Mouse (Mus musculus): ENCODE measurements around the gene Olfr154. TPM values are rescaled to one million over a fixed set of nuclear protein-coding genes. Genes with fewer than 3 reads are reported as not detected.
"Not testable (repeated sequence)": the region's sequence is repeated elsewhere in the genome, so short reads cannot be mapped to it uniquely, and the experiment has no call there.

Olfr154 gene
- not detected in 2 replicates for polyA plus RNA-seq (2012; rRNA removed)

DNA sequence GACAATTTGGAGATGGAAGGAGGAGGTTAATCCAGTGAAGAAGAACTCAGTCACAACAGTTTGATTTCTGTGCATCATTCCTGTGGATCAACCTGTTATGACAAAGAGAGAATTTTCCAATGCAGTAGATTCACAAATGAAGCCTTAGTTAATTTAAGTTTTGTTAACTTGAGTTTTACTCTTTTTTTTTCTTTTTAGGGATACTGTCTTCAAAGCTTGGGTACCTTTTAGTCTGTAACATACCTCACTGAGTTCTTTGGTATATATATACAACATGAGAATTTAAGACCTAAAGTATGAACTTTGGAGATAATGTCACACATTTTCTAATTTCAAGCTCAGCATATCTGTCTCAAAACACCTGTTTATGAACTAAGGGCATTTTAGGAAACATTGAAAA, at the start of gene Olfr154:
Gene Olfr154 (minus strand): TSS at position 101 of the 400 bp plus-strand sequence.
- H3K27ac ChIP-seq (ENCODE audit: insufficient read depth, low read depth, low read length); H3K4me1 ChIP-seq (ENCODE audit: control insufficient read depth, insufficient read depth, insufficient read length, low read length); H3K36me3 ChIP-seq (ENCODE audit: control insufficient read depth, insufficient read depth, low read length); H3K27me3 ChIP-seq (ENCODE audit: control insufficient read depth, insufficient read depth, low read length); H3K4me3 ChIP-seq (ENCODE audit: low read depth, low read length): not testable (repeated sequence)

DNA sequence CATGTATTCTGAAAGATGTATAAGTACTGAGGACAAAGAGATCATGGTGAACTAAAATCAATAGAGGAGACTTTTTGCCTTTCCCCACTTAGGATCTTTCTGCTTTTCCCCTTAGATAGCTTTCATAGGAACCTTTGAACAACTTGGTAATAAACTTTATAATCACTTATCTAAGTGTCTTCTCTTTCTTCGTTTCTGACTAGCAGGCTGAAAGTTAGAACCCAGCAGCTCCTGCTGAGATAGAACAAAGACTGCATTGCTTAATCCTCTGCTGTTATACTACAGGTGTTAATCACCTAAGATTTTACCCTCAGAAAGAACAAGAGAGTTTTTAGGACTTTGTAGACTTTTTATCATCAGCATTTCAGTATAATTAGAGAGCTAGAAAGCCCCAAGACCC, 46.9 kb upstream of the Olfr154 start:
- 9% methylated on average over 1 of the region's 1 CpGs for WGBS
- no peaks in the 10 kb centered on the region for H3K36me3 ChIP-seq (ENCODE audit: control insufficient read depth, insufficient read depth, low read length)
- no peaks in the 10 kb centered on the region for H3K4me1 ChIP-seq (ENCODE audit: control insufficient read depth, insufficient read depth, insufficient read length, low read length)
- H3K27ac ChIP-seq (ENCODE audit: insufficient read depth, low read depth, low read length), result no peak overlapping the region
- no peaks in the 10 kb centered on the region for H3K27me3 ChIP-seq (ENCODE audit: control insufficient read depth, insufficient read depth, low read length)
- TF ChIP-seq POLR2A (IDR thresholded peaks at IDR 0.05; ENCODE audit: low read depth, low read length), result no peak
- TF ChIP-seq CTCF (IDR thresholded peaks at IDR 0.05; ENCODE audit: extremely low read depth, insufficient read length, insufficient replicate concordance, low read depth, low read length), result no peak
- no peak overlapping the region for H3K4me3 ChIP-seq (ENCODE audit: low read depth, low read length)

DNA sequence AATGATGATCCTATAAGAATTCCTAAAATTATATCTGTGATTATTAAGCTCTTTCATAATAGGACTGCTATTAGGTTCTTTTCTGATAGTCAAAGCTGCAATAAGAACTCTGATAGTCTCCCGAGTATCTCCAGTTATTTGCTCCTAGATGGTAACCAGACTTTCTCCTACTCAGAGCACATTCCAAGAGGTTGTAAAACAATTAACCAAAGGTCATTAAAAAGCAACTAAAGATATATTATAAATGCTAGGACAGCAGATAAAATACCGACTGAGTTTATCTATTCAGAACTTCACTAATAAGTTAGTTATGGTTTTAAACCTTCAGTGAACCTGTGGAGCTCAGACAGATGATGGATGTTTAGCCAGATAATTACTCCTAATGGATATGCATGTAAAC, 46.4 kb upstream of the Olfr154 start:
- not testable (repeated sequence) for H3K27ac ChIP-seq (ENCODE audit: insufficient read depth, low read depth, low read length); H3K4me1 ChIP-seq (ENCODE audit: control insufficient read depth, insufficient read depth, insufficient read length, low read length)
- 13% methylated on average over 2 of the region's 2 CpGs for WGBS

DNA sequence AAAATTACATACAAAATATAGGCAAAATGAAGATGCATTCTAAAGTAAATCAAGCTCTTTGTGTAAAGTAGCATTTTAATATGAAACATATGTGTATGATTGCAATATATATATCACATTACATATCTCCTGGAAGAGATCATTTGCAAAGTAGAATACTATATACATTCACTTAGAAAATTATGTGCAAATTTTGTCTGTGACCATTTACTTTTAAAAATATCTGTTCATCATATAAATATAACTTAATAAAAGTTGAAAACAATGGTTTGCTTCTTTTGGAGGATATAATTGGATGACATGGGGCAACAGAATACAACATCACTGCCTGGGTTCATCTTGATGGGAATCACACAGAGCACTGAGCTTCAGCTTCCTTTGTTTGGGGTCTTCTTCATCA, 24.9 kb upstream of the Olfr154 start, which contains the start of gene Olfr1008:
Gene Olfr1008 (plus strand): TSS at position 301 of the 400 bp plus-strand sequence.
- H3K4me1 ChIP-seq (ENCODE audit: control insufficient read depth, insufficient read depth, insufficient read length, low read length), result no peaks in the 10 kb centered on the region
- no peak within 1 kb of the TSS for H3K4me3 ChIP-seq (ENCODE audit: low read depth, low read length)
- H3K36me3 ChIP-seq (ENCODE audit: control insufficient read depth, insufficient read depth, low read length), result no peaks in the 10 kb centered on the region
- no peak within 1 kb of the TSS for H3K27ac ChIP-seq (ENCODE audit: insufficient read depth, low read depth, low read length)
- no peaks in the 10 kb centered on the region for H3K27me3 ChIP-seq (ENCODE audit: control insufficient read depth, insufficient read depth, low read length)
- TF ChIP-seq CTCF (IDR thresholded peaks at IDR 0.05; ENCODE audit: extremely low read depth, insufficient read length, insufficient replicate concordance, low read depth, low read length), result no peak
- TF ChIP-seq POLR2A (IDR thresholded peaks at IDR 0.05; ENCODE audit: low read depth, low read length), result no peak

More for the DNA sequence above, 46.4 kb upstream of the Olfr154 start:
- not testable (repeated sequence) for H3K27me3 ChIP-seq (ENCODE audit: control insufficient read depth, insufficient read depth, low read length); H3K36me3 ChIP-seq (ENCODE audit: control insufficient read depth, insufficient read depth, low read length); H3K4me3 ChIP-seq (ENCODE audit: low read depth, low read length)

DNA sequence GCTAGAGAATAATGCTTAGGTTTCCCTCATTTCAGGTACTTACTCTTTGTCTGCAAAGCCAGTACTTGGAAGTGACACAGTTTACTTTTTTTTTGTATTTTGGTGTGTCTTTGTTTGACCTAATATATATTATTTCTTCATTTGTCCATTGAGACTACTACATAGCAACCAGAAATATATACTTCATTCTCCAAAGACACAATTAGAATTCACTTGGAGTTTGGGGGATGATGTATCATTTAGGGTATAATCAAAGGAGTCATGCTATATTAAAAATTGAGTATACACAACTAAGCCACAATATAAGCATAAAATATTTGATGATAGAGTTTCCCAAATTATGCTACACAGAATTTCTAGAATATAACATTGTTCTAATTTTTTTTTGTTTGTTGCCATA, 14.4 kb upstream of the Olfr154 start, which contains the start of gene Olfr1006:
Gene Olfr1006 (minus strand): TSS at position 101 of the 400 bp plus-strand sequence.
- H3K4me1 ChIP-seq (ENCODE audit: control insufficient read depth, insufficient read depth, insufficient read length, low read length), result no peaks in the 10 kb centered on the region
- no peaks in the 10 kb centered on the region for H3K36me3 ChIP-seq (ENCODE audit: control insufficient read depth, insufficient read depth, low read length)
- no peak within 1 kb of the TSS for H3K27ac ChIP-seq (ENCODE audit: insufficient read depth, low read depth, low read length)
- no peaks in the 10 kb centered on the region for H3K27me3 ChIP-seq (ENCODE audit: control insufficient read depth, insufficient read depth, low read length)
- no peak within 1 kb of the TSS for H3K4me3 ChIP-seq (ENCODE audit: low read depth, low read length)
- TF ChIP-seq CTCF (IDR thresholded peaks at IDR 0.05; ENCODE audit: extremely low read depth, insufficient read length, insufficient replicate concordance, low read depth, low read length), result no peak
- no peak for TF ChIP-seq POLR2A (IDR thresholded peaks at IDR 0.05; ENCODE audit: low read depth, low read length)

DNA sequence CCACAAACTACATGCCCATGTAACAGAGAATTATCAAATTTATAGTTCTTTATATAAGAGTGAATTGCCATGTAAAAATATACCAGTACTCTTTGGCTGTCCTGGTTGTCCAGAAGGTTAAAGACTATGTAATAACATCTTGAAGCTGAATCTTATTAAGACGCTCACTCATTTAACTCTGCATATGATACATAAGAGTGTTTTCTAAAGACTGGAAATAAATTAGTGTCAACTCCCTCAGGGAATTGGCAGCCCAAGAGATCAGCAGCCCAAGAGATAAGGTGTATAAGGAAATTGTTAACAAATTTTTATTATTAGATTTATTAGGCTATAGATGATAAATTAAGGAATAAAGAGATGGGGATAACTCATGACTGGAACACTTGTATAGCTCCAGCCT, 13.7 kb downstream of the Olfr154 start, which contains the start of gene Olfr1002:
Gene Olfr1002 (minus strand): TSS at position 101 of the 400 bp plus-strand sequence.
- Histone ChIP-seq H3K36me3 (ENCODE audit: control insufficient read depth, insufficient read depth, low read length) (no peaks in the 10 kb centered on the region), H3K4me3 (ENCODE audit: low read depth, low read length) (no peak within 1 kb of the TSS), H3K27ac (ENCODE audit: insufficient read depth, low read depth, low read length) (no peak within 1 kb of the TSS), H3K27me3 (ENCODE audit: control insufficient read depth, insufficient read depth, low read length) (no peaks in the 10 kb centered on the region), H3K4me1 (ENCODE audit: control insufficient read depth, insufficient read depth, insufficient read length, low read length) (no peaks in the 10 kb centered on the region)
- no peak for TF ChIP-seq POLR2A (IDR thresholded peaks at IDR 0.05; ENCODE audit: low read depth, low read length)
- no peak for TF ChIP-seq CTCF (IDR thresholded peaks at IDR 0.05; ENCODE audit: extremely low read depth, insufficient read length, insufficient replicate concordance, low read depth, low read length)
- WGBS, result 95% methylated on average over 1 of the region's 1 CpGs

Other genes with a start within 250 kb of the Olfr154 start
- gene Olfr993, start 249.6 kb downstream of the Olfr154 start, polyA plus RNA-seq (2012; rRNA removed), result not detected in 2 replicates
- gene Olfr994, start 228.0 kb downstream of the Olfr154 start, polyA plus RNA-seq (2012; rRNA removed), result not detected in 2 replicates
- gene Olfr995, start 220.8 kb downstream of the Olfr154 start, polyA plus RNA-seq (2012; rRNA removed), result not detected in 2 replicates
- gene 4833423E24Rik, start 145.4 kb downstream of the Olfr154 start, polyA plus RNA-seq (2012; rRNA removed), result not detected in 2 replicates
- not detected in 2 replicates for gene Olfr996, start 85.2 kb downstream of the Olfr154 start, polyA plus RNA-seq (2012; rRNA removed)
- not detected in 2 replicates for gene Olfr998, start 75.5 kb downstream of the Olfr154 start, polyA plus RNA-seq (2012; rRNA removed)
- gene Olfr1000, start 52.6 kb downstream of the Olfr154 start, polyA plus RNA-seq (2012; rRNA removed), result not detected in 2 replicates
- gene Olfr1002, start 13.8 kb downstream of the Olfr154 start, polyA plus RNA-seq (2012; rRNA removed), result not detected in 2 replicates
- gene Olfr1006, start 14.3 kb upstream of the Olfr154 start, polyA plus RNA-seq (2012; rRNA removed), result not detected in 2 replicates
- not detected in 2 replicates for gene Olfr1008, start 25.0 kb upstream of the Olfr154 start, polyA plus RNA-seq (2012; rRNA removed)
- gene Olfr1009, start 51.0 kb upstream of the Olfr154 start, polyA plus RNA-seq (2012; rRNA removed), result not detected in 2 replicates
- gene Olfr1012, start 98.3 kb upstream of the Olfr154 start, polyA plus RNA-seq (2012; rRNA removed), result not detected in 2 replicates
- not detected in 2 replicates for gene Olfr1013, start 102.6 kb upstream of the Olfr154 start, polyA plus RNA-seq (2012; rRNA removed)
- gene Olfr1014, start 108.3 kb upstream of the Olfr154 start, polyA plus RNA-seq (2012; rRNA removed), result not detected in 2 replicates
- not detected in 2 replicates for gene Olfr1015, start 117.6 kb upstream of the Olfr154 start, polyA plus RNA-seq (2012; rRNA removed)
- not detected in 2 replicates for gene Olfr1016, start 138.1 kb upstream of the Olfr154 start, polyA plus RNA-seq (2012; rRNA removed)
- not detected in 2 replicates for gene Olfr1018, start 154.0 kb upstream of the Olfr154 start, polyA plus RNA-seq (2012; rRNA removed)
- gene Olfr1019, start 181.0 kb upstream of the Olfr154 start, polyA plus RNA-seq (2012; rRNA removed), result not detected in 2 replicates
- not detected in 2 replicates for gene Olfr1020, start 182.6 kb upstream of the Olfr154 start, polyA plus RNA-seq (2012; rRNA removed)
- not detected in 2 replicates for gene Olfr1022, start 204.1 kb upstream of the Olfr154 start, polyA plus RNA-seq (2012; rRNA removed)
- gene Olfr1023, start 221.2 kb upstream of the Olfr154 start, polyA plus RNA-seq (2012; rRNA removed), result not detected in 2 replicates
- gene Olfr1024, start 240.6 kb upstream of the Olfr154 start, polyA plus RNA-seq (2012; rRNA removed), result not detected in 2 replicates